Mouse (Mus musculus) forebrain, embryonic 14.5 days (tissue): ENCODE data around the gene Prrt1. TPM values are rescaled to one million over a fixed set of nuclear protein-coding genes. Genes with fewer than 3 reads are reported as not detected.

ENCODE experiments used
- ATAC-seq: fragments of 200-750 bp; cut with Nextera tagmentation; 2 replicates; pipeline ENCODE4 v1.8.0; 2017; ENCODE audit warnings: mild to moderate bottlenecking, moderate library complexity
- DNase-seq: peaks from one replicate; pipeline ENCODE4 v3.0.0-alpha.2; 2015; ENCODE audit warnings: low spot score
- H3K27ac ChIP-seq: fragments of 300-500 bp; sonication (generic); 2 replicates; pipeline ENCODE4 v1.5.1; 2014; ENCODE audit warnings: low read depth, mild to moderate bottlenecking, control low read depth, low read length, moderate library complexity
- H3K27me3 ChIP-seq: fragments of 300-500 bp; sonication (generic); replicated peaks from 2 replicates; pipeline ENCODE4 v1.6.1; 2014; ENCODE audit warnings: low read length, control low read depth, mixed read lengths; ENCODE audit not compliant: control insufficient read depth, insufficient read depth
- H3K36me3 ChIP-seq: fragments of 300-500 bp; sonication (generic); 2 replicates; pipeline ENCODE4 v1.6.1; 2014; ENCODE audit warnings: low read length, control low read depth; ENCODE audit not compliant: control insufficient read depth, insufficient read depth
- H3K4me1 ChIP-seq: fragments of 300-500 bp; sonication (generic); 2 replicates; pipeline ENCODE4 v1.6.1; 2014; ENCODE audit warnings: antibody characterized with exemption, low read length, control low read depth; ENCODE audit not compliant: control insufficient read depth, insufficient read depth
- H3K4me2 ChIP-seq: fragments of 300-500 bp; sonication (generic); 2 replicates; pipeline ENCODE4 v1.6.1; 2014; ENCODE audit warnings: mild to moderate bottlenecking, control low read depth, low read length
- H3K4me3 ChIP-seq: fragments of 300-500 bp; sonication (generic); 2 replicates; pipeline ENCODE4 v1.5.1; 2014; ENCODE audit warnings: low read depth, low read length, control low read depth
- H3K9ac ChIP-seq: fragments of 300-500 bp; sonication (generic); 2 replicates; pipeline ENCODE4 v1.6.1; 2014; ENCODE audit warnings: mild to moderate bottlenecking, low read length, control low read depth, moderate library complexity
- H3K9me3 ChIP-seq: fragments of 300-500 bp; sonication (generic); replicated peaks from 2 replicates; pipeline ENCODE4 v1.6.1; 2016; ENCODE audit warnings: low read length, control low read depth, mixed read lengths; ENCODE audit not compliant: control insufficient read depth
- WGBS: fragments of 180-500 bp; shearing (Covaris S2); extraction: QIAGEN DNeasy Blood & Tissue Kit; methylation state at CpG from one replicate; pipeline ENCODE4 v1.1.7; 2014; 5-methylcytosine and 5-hydroxymethylcytosine counted together
- polyA plus RNA-seq: library from polyadenylated mRNA; unstranded; fragments of >200 nt; fragmentation: Nextera tagmentation; extraction: Ambion mirVana; gene quantifications from 2 replicates; pipeline ENCODE4 v1.2.1, GENCODE M21; 2014

Gene Prrt1
- polyA plus RNA-seq, 1 experiment from 2014 or later: 5.0 TPM

DNA sequence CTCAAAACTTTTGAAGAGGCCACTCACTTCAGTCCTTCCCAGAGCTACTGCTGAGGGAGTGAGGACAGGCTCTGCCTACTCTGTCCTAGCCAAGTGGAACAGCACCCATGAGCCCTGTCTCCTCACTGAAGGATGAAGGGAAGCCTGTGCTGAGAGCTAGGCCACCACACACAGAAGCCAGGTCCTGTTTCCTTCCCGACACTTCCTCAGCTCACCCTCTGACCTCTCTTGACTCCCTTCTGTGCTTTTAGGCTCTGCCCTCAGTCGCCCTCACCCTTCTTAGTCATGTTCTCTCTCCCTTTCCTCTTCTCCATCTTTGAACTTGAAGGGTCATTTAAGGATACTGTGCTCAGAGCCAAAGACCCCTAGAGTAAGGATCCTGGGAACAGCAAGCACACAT lies 27.9 kb downstream of the Prrt1 start:
- H3K27ac ChIP-seq: no peak overlapping the region
- no peak overlapping the region for H3K4me2 ChIP-seq
- ATAC-seq: no peak
- no peaks in the 10 kb centered on the region; the same call in 1 of the 2 replicates for H3K4me1 ChIP-seq
- no peaks in the 10 kb centered on the region for H3K9me3 ChIP-seq
- WGBS: 40% methylated on average over 2 of the region's 2 CpGs
- H3K9ac ChIP-seq: no peak overlapping the region
- H3K4me3 ChIP-seq: no peak overlapping the region
- peaks cover 29% of the 10 kb centered on the region for H3K36me3 ChIP-seq
- peaks cover 19% of the 10 kb centered on the region; the same call in 1 of the 2 replicates for H3K27me3 ChIP-seq
- no peak for DNase-seq

DNA sequence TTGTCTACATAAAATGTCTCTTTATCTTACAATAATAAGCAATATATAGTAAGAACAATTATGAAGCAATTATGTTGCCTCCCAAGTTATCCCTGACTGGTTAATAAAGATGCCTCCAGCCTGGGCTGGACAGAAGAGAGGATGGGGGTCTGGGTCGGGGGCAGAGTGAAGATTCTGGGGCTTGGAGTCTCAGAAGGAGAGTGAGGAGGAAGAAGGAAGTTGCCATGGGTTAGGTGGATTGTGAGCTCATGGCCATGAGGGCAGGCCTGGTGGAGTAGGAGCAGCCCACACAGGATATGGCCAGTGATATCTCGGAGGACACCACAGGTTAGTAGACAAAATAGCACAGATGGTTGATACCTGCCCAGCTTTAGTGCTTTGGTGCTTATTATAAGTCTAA lies 28.8 kb downstream of the Prrt1 start:
- 83% methylated on average over 2 of the region's 2 CpGs for WGBS
- Histone ChIP-seq H3K9me3 (no peaks in the 10 kb centered on the region), H3K4me2 (no peak overlapping the region), H3K9ac (no peak overlapping the region), H3K4me1 (no peaks in the 10 kb centered on the region; the same call in 1 of the 2 replicates), H3K36me3 (peaks cover 20% of the 10 kb centered on the region), H3K27me3 (peaks cover 19% of the 10 kb centered on the region; the same call in 1 of the 2 replicates), H3K4me3 (no peak overlapping the region), H3K27ac (no peak overlapping the region)
- DNase-seq (no peak), ATAC-seq (no peak)

DNA sequence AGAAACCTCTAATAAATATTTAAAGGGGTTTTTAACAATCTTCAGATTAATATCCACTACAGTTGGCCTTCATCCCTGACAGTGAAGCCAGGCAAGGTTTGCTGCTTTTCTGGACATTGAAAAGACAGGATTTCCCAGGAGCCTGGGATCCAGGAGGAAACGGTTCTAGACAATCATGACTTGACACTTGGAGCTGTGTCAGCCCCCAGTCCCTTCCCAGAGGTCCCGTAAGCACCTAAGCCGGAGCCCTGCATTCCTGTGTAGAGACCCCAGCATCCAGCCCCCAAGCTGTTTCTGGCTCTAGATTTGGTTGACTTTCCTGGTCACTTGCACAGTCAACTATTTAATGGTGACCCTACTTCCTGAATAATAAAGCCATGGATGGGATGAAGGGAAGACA lies 29.3 kb downstream of the Prrt1 start:
- 87% methylated on average over 3 of the region's 3 CpGs for WGBS
- Histone ChIP-seq H3K4me1 (no peaks in the 10 kb centered on the region; the same call in 1 of the 2 replicates), H3K4me2 (no peak overlapping the region), H3K9me3 (no peaks in the 10 kb centered on the region), H3K4me3 (no peak overlapping the region), H3K36me3 (peaks cover 16% of the 10 kb centered on the region), H3K27me3 (peaks cover 19% of the 10 kb centered on the region; the same call in 1 of the 2 replicates), H3K9ac (no peak overlapping the region), H3K27ac (no peak overlapping the region)
- ATAC-seq (no peak), DNase-seq (no peak)

DNA sequence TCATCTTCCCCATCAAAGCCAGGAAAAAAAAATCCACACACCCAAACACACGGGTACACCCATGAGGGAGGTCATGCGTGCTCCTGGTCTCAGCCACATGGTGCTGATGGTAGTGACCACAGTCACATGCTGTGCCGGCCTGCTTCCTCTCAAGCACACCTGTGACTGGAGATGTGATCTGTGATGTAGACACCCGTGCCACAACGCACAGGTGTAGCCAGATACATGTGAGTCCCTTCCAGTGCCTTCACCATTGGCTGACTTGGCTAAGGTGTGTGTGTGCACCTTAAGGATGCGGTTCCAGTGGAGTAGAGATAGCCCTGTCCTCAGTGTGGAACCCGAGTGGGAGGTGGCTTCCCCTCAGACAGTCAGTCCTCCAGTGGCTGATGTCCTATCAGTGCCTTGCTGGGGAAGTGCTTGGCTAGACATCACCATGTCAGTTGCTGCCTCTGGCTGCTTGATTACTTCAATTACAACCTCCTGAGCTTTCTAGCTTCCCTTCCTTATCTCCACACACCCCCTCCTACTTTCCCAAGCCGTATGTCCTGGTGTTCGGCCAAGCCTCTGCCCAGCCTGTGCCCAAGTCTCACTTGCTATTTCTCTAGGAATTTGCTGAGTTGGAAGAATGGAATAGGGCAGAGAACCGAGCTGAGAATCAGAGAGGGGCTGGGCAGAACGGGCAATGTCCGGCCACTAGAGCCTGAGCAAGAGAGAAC lies 30.0 kb downstream of the Prrt1 start:
- no peak for DNase-seq
- H3K27ac ChIP-seq: no peak overlapping the region
- ATAC-seq: no peak

DNA sequence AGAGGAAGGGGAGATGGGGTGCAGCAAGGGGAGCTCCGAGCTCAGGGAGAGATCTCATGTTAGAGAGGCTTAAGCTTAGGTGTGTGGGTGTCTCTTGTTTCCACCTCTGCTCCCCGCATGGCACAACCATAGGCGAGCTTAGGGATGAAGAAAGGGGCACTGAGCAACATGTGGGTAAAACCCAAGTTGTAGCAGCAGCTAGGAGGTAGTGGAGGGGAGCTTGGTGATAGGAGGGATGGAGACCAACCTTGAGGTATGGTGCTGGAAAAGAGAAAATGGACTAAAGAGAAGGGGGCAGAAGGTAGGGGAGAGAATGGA lies 30.5 kb downstream of the Prrt1 start:
- peaks cover 19% of the 10 kb centered on the region; the same call in 1 of the 2 replicates for H3K27me3 ChIP-seq
- 75% methylated on average over 3 of the region's 3 CpGs for WGBS
- no peak overlapping the region for H3K4me2 ChIP-seq
- peaks cover 4% of the 10 kb centered on the region; the same call in 1 of the 2 replicates for H3K36me3 ChIP-seq
- DNase-seq: no peak
- no peaks in the 10 kb centered on the region; the same call in 1 of the 2 replicates for H3K4me1 ChIP-seq
- no peak for ATAC-seq
- H3K4me3 ChIP-seq: no peak overlapping the region
- no peaks in the 10 kb centered on the region for H3K9me3 ChIP-seq
- H3K27ac ChIP-seq: no peak overlapping the region
- no peak overlapping the region for H3K9ac ChIP-seq

More for the DNA sequence above, 30.0 kb downstream of the Prrt1 start:
- WGBS: 72% methylated on average over 12 of the region's 12 CpGs
- no peaks in the 10 kb centered on the region; the same call in 1 of the 2 replicates for H3K4me1 ChIP-seq
- no peak overlapping the region for H3K4me2 ChIP-seq
- peaks cover 9% of the 10 kb centered on the region; the same call in 1 of the 2 replicates for H3K36me3 ChIP-seq
- no peak overlapping the region for H3K9ac ChIP-seq
- H3K9me3 ChIP-seq: no peaks in the 10 kb centered on the region
- H3K27me3 ChIP-seq: peaks cover 19% of the 10 kb centered on the region; the same call in 1 of the 2 replicates
- no peak overlapping the region for H3K4me3 ChIP-seq

DNA sequence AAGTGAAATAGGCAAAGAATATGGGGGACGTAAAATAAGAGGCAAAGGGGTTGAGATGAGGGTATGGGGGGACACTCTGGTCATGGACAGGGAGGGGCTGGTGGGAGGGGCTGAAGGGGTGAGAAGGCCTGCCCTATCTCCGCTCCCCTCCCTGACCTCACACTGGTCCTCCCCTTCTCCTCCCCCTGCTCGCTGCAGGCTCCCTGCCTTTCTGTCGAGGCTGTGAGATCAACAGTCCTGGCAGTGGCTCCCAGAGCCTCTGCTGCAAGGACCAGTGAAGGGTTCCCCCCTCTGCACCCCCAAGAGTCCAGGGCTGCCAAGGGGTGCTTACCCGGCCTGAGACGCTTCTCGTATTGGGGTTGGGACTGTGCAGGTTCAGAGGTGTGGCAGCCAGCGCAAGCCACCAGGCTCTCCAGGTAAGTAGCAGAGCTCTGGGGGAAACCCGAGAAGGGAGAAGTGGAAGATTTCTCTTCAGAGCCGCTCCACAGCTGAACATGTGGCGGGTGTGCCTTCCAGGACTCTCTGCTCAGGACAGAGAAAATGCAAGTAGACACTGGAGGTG lies 31.0 kb downstream of the Prrt1 start:
- H3K27me3 ChIP-seq: peaks cover 19% of the 10 kb centered on the region; the same call in 1 of the 2 replicates
- H3K9me3 ChIP-seq: no peaks in the 10 kb centered on the region
- no peak overlapping the region for H3K9ac ChIP-seq
- 39% methylated on average over 11 of the region's 11 CpGs for WGBS
- no peak overlapping the region for H3K4me3 ChIP-seq
- no peaks in the 10 kb centered on the region; the same call in 1 of the 2 replicates for H3K4me1 ChIP-seq
- no peak overlapping the region for H3K4me2 ChIP-seq
- ATAC-seq (no peak), DNase-seq (no peak)
- H3K36me3 ChIP-seq: no peaks in the 10 kb centered on the region
- no peak overlapping the region for H3K27ac ChIP-seq

DNA sequence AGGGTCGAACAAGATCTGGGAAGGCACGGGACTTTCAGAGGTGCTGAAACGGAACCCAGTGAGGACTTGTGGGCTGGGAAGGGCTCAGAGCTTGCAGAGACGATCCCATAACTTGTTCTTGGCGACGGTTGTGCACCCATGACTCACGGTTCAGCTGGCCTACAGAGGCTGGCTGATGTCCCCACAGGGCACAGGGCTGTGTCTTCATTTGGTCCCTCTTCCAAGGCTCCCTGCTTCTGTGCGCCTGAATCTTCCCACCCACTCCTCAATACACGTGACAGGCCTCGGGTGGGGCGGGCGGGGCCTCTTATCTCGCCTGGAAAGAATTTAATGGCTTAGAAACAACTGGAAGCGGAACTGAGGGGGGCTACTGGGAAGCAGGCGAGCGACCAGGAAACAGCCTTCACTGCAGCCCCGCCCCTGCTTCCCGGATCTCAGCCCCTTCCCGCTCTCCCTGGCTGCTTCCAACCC lies 31.8 kb downstream of the Prrt1 start:
- no peak overlapping the region for H3K9ac ChIP-seq
- H3K4me3 ChIP-seq: no peak overlapping the region; the same call in 1 of the 2 replicates
- H3K9me3 ChIP-seq: no peaks in the 10 kb centered on the region
- DNase-seq (no peak), ATAC-seq (no peak)
- peaks cover 19% of the 10 kb centered on the region; the same call in 1 of the 2 replicates for H3K27me3 ChIP-seq
- no peaks in the 10 kb centered on the region; the same call in 1 of the 2 replicates for H3K4me1 ChIP-seq
- H3K36me3 ChIP-seq: no peaks in the 10 kb centered on the region
- no peak overlapping the region; the same call in none of the 2 replicates for H3K4me2 ChIP-seq
- WGBS: 9% methylated on average over 19 of the region's 19 CpGs
- H3K27ac ChIP-seq: no peak overlapping the region

DNA sequence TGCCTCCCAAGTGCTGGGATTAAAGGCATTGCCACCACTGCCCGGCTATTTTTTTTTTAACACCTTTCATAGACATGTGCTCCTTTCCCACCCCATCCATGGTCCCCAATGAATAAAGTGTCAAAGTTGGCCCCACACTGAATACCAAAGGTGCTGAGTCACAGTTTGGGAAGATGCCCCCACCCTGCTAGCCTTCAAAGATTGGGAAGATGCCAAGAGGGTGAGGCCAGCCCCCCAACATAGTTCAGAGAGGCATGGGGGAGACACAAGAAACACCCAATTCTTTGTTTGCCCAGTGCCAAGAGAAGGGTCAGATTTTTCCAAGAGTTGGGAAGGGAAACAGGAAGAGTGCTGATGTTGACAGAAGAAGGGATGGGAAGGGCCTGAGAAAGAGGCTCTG lies 33.1 kb downstream of the Prrt1 start:
- Histone ChIP-seq H3K4me1 (no peaks in the 10 kb centered on the region; the same call in 1 of the 2 replicates), H3K9ac (no peak overlapping the region), H3K27me3 (peaks cover 19% of the 10 kb centered on the region; the same call in 1 of the 2 replicates), H3K4me3 (no peak overlapping the region), H3K9me3 (no peaks in the 10 kb centered on the region), H3K4me2 (no peak overlapping the region), H3K36me3 (no peaks in the 10 kb centered on the region), H3K27ac (no peak overlapping the region)
- ATAC-seq (no peak), DNase-seq (no peak)
- WGBS: 82% methylated on average over 1 of the region's 1 CpGs

DNA sequence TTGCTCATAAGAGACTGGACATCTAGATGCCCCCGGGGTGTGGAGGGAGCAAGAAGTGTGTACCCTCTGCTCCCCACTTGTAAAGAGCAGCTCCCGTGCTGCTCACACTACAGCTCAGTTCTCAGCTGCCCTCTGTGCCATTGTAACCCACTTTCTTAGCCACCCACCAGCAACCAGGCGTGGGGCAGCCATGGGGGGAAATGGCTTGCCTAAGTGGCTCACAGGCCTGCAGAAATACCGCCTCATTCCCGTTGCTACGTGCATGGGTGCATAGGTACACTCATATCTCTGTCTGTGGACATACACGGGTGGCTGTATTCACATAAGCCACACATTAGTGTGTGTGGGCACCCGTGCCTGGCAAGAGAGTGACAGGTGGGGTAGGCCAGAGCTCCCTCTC lies 33.6 kb downstream of the Prrt1 start:
- Histone ChIP-seq H3K36me3 (no peaks in the 10 kb centered on the region), H3K9ac (no peak overlapping the region), H3K27ac (no peak overlapping the region), H3K27me3 (peaks cover 19% of the 10 kb centered on the region; the same call in 1 of the 2 replicates), H3K4me1 (no peaks in the 10 kb centered on the region; the same call in 1 of the 2 replicates), H3K4me2 (no peak overlapping the region), H3K4me3 (no peak overlapping the region), H3K9me3 (no peaks in the 10 kb centered on the region)
- DNase-seq: no peak
- WGBS: 84% methylated on average over 8 of the region's 8 CpGs
- no peak for ATAC-seq
